Mouse (Mus musculus): ENCODE data around the gene Pih1d1. TPM values are rescaled to one million over a fixed set of nuclear protein-coding genes. Genes with fewer than 3 reads are reported as not detected.
A peak's percentile ranks its signal among the peaks of the same experiment; 100 is the strongest.

Gene Pih1d1
- total and polyA plus RNA-seq, 3 experiments: 141 to 148 TPM; not detected in 1

DNA sequence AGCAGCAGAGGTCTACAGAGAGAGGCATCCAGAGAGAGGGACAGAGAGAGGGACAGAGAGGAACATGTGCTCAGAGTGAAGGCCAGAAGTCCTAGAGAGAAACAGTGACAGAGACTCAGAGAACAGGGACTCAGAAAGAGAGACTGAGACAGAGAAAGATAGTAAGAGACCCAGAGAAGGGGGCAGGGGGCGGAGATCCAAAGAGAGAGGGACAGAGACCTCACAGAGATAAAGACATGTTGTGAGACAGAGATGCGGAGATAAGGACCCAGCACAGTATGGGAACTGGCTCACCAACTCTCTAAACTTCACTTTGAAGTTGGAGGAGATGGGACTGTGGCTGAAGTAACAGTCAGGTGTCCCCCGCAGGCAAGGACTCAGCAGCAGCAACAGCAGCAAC, 18.7 kb upstream of the Pih1d1 start:
- Histone ChIP-seq H3K9ac (ENCODE audit: control insufficient read depth, low read depth, low read length, poor library complexity, severe bottlenecking) (peak overlapping the region; percentile 75), H3K27me3 (ENCODE audit: control insufficient read depth in 1 of 2, insufficient read depth in 2 of 2, low read length in 2 of 2) (no peaks in the 10 kb centered on the region), H3K4me3 (ENCODE audit: control insufficient read depth in 1 of 2, insufficient read depth in 1 of 2, low read depth in 2 of 2, low read length in 2 of 2) (peak overlapping the region; percentile 61 to 74), H3K9me3 (replicated peaks; ENCODE audit: insufficient read depth, low read length) (no peaks in the 10 kb centered on the region), H3K27ac (ENCODE audit: control insufficient read depth, low read depth, low read length) (peak overlapping the region; percentile 92), H3K79me2 (ENCODE audit: control insufficient read depth, insufficient read depth, low read length, poor library complexity) (no peaks in the 10 kb centered on the region; the same call in 1 of the 2 replicates), H3K36me3 (ENCODE audit: control insufficient read depth in 1 of 2, insufficient read depth in 2 of 2, low read length in 2 of 2) (peaks cover 0 to 18% of the 10 kb centered on the region in 2 experiments; a peak in 2 of 4 replicates), H3K4me1 (ENCODE audit: control insufficient read depth in 1 of 2, insufficient read depth in 2 of 2, low read length in 2 of 2) (peaks cover 11 to 29% of the 10 kb centered on the region in 2 experiments)
- DNase-seq (ENCODE audit: low read depth, low spot score): peak; percentile 74
- peak in 1 of 2 experiments; percentile 23; a peak in 1 of 4 replicates for TF ChIP-seq EP300 (IDR thresholded peaks at IDR 0.05; ENCODE audit: low read depth in 1 of 2, low read length in 2 of 2)
- TF ChIP-seq TBP (IDR thresholded peaks at IDR 0.05; ENCODE audit: low read depth, low read length): 0 out of 2 replicates have a peak, but pooled peaks have one; percentile 30
- no peak for TF ChIP-seq CHD2 (IDR thresholded peaks at IDR 0.05; ENCODE audit: low read length)
- TF ChIP-seq MYC (IDR thresholded peaks at IDR 0.05; ENCODE audit: low read depth, low read length): peak; percentile 57; the same call in 1 of the 2 replicates
- no peak; the same call in 1 of the 2 replicates for TF ChIP-seq TCF12 (IDR thresholded peaks at IDR 0.05; ENCODE audit: low read depth, low read length)
- peak; percentile 48 for TF ChIP-seq SIN3A (IDR thresholded peaks at IDR 0.05; ENCODE audit: low read length)
- TF ChIP-seq POLR2A (IDR thresholded peaks at IDR 0.05; ENCODE audit: control insufficient read depth in 1 of 2, insufficient read depth in 1 of 2, low read depth in 1 of 2, low read length in 2 of 2, poor library complexity in 1 of 2): peak in 1 of 2 experiments; percentile 6; a peak in 1 of 4 replicates
- peak; percentile 55; the same call in 1 of the 2 replicates for TF ChIP-seq ETS1 (IDR thresholded peaks at IDR 0.05; ENCODE audit: low read depth, low read length)
- TF ChIP-seq MAX (IDR thresholded peaks at IDR 0.05; ENCODE audit: low read length): peak; percentile 70; the same call in 1 of the 2 replicates
- TF ChIP-seq GATA1 (IDR thresholded peaks at IDR 0.05; ENCODE audit: low read depth, low read length): peak; percentile 93
- TF ChIP-seq RCOR1 (IDR thresholded peaks at IDR 0.05; ENCODE audit: low read depth, low read length): no peak

DNA sequence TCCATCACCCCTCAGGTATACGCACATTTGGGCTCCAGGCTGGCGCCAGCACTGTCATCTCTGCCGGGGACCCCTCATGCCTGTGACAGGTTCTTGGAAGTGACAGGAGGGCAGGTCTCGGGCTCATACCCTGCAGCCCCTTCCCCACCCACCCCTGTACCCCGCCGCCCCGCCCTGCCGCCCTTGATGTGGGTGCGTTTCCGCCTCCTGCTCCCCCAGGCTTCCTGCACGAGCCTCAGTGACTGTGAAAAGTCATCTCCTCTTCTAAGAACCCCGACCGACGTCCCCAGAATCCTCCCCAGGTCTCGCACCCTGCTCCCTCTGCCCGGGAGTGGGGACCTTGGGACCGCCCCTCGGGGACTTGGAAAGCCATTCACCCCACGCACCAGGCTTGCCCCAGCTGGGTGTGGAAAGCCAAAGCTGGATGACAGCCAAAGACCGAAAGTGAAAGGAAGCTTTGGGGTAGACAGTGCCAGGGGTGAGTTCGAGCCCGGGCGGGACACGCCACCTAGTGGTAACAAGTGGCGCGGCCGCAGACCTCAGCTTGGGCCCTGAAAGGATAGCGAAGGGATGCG, 18.0 kb upstream of the Pih1d1 start, which contains the start of the genes Gm45713 and Flt3l:
Gene Gm45713, minus strand, starts transcription at position 239 of the 575 bp plus-strand sequence.
Gene Flt3l, minus strand, starts transcription at position 440 of the 575 bp plus-strand sequence.
- peak; percentile 94 for DNase-seq (ENCODE audit: low read depth, low spot score)
- no peaks in the 10 kb centered on the region; the same call in 1 of the 2 replicates for H3K79me2 ChIP-seq (ENCODE audit: control insufficient read depth, insufficient read depth, low read length, poor library complexity)
- peak within 1 kb of the TSS; percentile 75 for H3K9ac ChIP-seq (ENCODE audit: control insufficient read depth, low read depth, low read length, poor library complexity, severe bottlenecking)
- peak within 1 kb of the TSS; percentile 61 to 74 for H3K4me3 ChIP-seq (ENCODE audit: control insufficient read depth in 1 of 2, insufficient read depth in 1 of 2, low read depth in 2 of 2, low read length in 2 of 2)
- no peaks in the 10 kb centered on the region for H3K27me3 ChIP-seq (ENCODE audit: control insufficient read depth in 1 of 2, insufficient read depth in 2 of 2, low read length in 2 of 2)
- peak within 1 kb of the TSS; percentile 92 for H3K27ac ChIP-seq (ENCODE audit: control insufficient read depth, low read depth, low read length)
- H3K36me3 ChIP-seq (ENCODE audit: control insufficient read depth in 1 of 2, insufficient read depth in 2 of 2, low read length in 2 of 2): peaks cover 0 to 16% of the 10 kb centered on the region in 2 experiments; a peak in 2 of 4 replicates
- peaks cover 11 to 27% of the 10 kb centered on the region in 2 experiments for H3K4me1 ChIP-seq (ENCODE audit: control insufficient read depth in 1 of 2, insufficient read depth in 2 of 2, low read length in 2 of 2)
- H3K9me3 ChIP-seq (replicated peaks; ENCODE audit: insufficient read depth, low read length): no peaks in the 10 kb centered on the region
- 0 out of 2 replicates have a peak, but pooled peaks have one; percentile 26 for TF ChIP-seq NRF1 (IDR thresholded peaks at IDR 0.05; ENCODE audit: insufficient read depth, low read depth, low read length, poor library complexity, severe bottlenecking)
- peak; percentile 46; the same call in 1 of the 2 replicates for TF ChIP-seq MAX (IDR thresholded peaks at IDR 0.05; ENCODE audit: low read length)
- peak in 1 of 2 experiments; percentile 58; a peak in 1 of 4 replicates for TF ChIP-seq EP300 (IDR thresholded peaks at IDR 0.05; ENCODE audit: low read depth in 1 of 2, low read length in 2 of 2)
- peak; percentile 57 for TF ChIP-seq SMC3 (IDR thresholded peaks at IDR 0.05; ENCODE audit: low read depth, low read length)
- TF ChIP-seq SIN3A (IDR thresholded peaks at IDR 0.05; ENCODE audit: low read length): peak; percentile 91
- TF ChIP-seq RAD21 (IDR thresholded peaks at IDR 0.05; ENCODE audit: low read depth, low read length): peak; percentile 49
- peak; percentile 63; the same call in 1 of the 2 replicates for TF ChIP-seq HCFC1 (IDR thresholded peaks at IDR 0.05; ENCODE audit: low read depth, low read length)
- TF ChIP-seq RCOR1 (IDR thresholded peaks at IDR 0.05; ENCODE audit: low read depth, low read length): 0 out of 2 replicates have a peak, but pooled peaks have one; percentile 11
- peak; percentile 68 for TF ChIP-seq MYC (IDR thresholded peaks at IDR 0.05; ENCODE audit: low read depth, low read length)
- TF ChIP-seq BHLHE40 (IDR thresholded peaks at IDR 0.05; ENCODE audit: borderline replicate concordance, low read depth, low read length): peak; percentile 57; the same call in 1 of the 2 replicates
- no peak for TF ChIP-seq MAFK (IDR thresholded peaks at IDR 0.05; ENCODE audit: borderline replicate concordance, low read depth, low read length)
- TF ChIP-seq TBP (IDR thresholded peaks at IDR 0.05; ENCODE audit: low read depth, low read length): 0 out of 2 replicates have a peak, but pooled peaks have one; percentile 59
- TF ChIP-seq ZNF384 (IDR thresholded peaks at IDR 0.05; ENCODE audit: low read depth, low read length): no peak
- TF ChIP-seq CTCF (IDR thresholded peaks at IDR 0.05 in 2 of 3, conservative IDR thresholded peaks at IDR 0.05 in 1 of 3; ENCODE audit: control insufficient read depth in 1 of 3, insufficient read depth in 1 of 3, low read depth in 2 of 3, low read length in 3 of 3, poor library complexity in 1 of 3, severe bottlenecking in 1 of 3): peak; percentile 91 to 96 (median 92)
- no peak for TF ChIP-seq ZKSCAN1 (IDR thresholded peaks at IDR 0.05; ENCODE audit: low read depth, low read length)
- peak; percentile 65; the same call in 1 of the 2 replicates for TF ChIP-seq ZMIZ1 (IDR thresholded peaks at IDR 0.05; ENCODE audit: low read depth, low read length)
- TF ChIP-seq MXI1 (IDR thresholded peaks at IDR 0.05; ENCODE audit: low read depth, low read length): peak; percentile 75
- TF ChIP-seq ELF1 (IDR thresholded peaks at IDR 0.05; ENCODE audit: low read depth, low read length): 0 out of 2 replicates have a peak, but pooled peaks have one; percentile 17
- peak; percentile 59 for TF ChIP-seq TCF12 (IDR thresholded peaks at IDR 0.05; ENCODE audit: low read depth, low read length)
- peak; percentile 32; the same call in 1 of the 2 replicates for TF ChIP-seq MAZ (IDR thresholded peaks at IDR 0.05; ENCODE audit: low read depth, low read length)
- TF ChIP-seq GATA1 (IDR thresholded peaks at IDR 0.05; ENCODE audit: low read depth, low read length): no peak
- TF ChIP-seq POLR2A (IDR thresholded peaks at IDR 0.05; ENCODE audit: control insufficient read depth in 1 of 2, insufficient read depth in 1 of 2, low read depth in 1 of 2, low read length in 2 of 2, poor library complexity in 1 of 2): peak; percentile 54 to 60; a peak in 2 of 4 replicates
- peak; percentile 95 for TF ChIP-seq ETS1 (IDR thresholded peaks at IDR 0.05; ENCODE audit: low read depth, low read length)
- no peak for TF ChIP-seq POLR2AphosphoS5 (IDR thresholded peaks at IDR 0.05; ENCODE audit: borderline replicate concordance, low read depth, low read length)
- TF ChIP-seq POLR2AphosphoS2 (IDR thresholded peaks at IDR 0.05; ENCODE audit: low read length): peak; percentile 37; the same call in 1 of the 2 replicates
- peak; percentile 56 for TF ChIP-seq NELFE (IDR thresholded peaks at IDR 0.05; ENCODE audit: low read depth, low read length)
